Mouse (Mus musculus) stomach, embryonic 16.5 days (tissue): ENCODE data around the gene Lrp6. TPM values are rescaled to one million over a fixed set of nuclear protein-coding genes. Genes with fewer than 3 reads are reported as not detected.

ENCODE experiments used
- ATAC-seq: fragments of 200-750 bp; cut with Nextera tagmentation; 2 replicates; pipeline ENCODE4 v1.8.0; 2017; ENCODE audit warnings: moderate number of reproducible peaks, moderate TSS enrichment; ENCODE audit not compliant: insufficient read depth, low FRiP score
- H3K27ac ChIP-seq: fragments of 300-500 bp; sonication (generic); 2 replicates; pipeline ENCODE4 v1.5.1; 2014; ENCODE audit warnings: low read length
- H3K27me3 ChIP-seq: fragments of 300-500 bp; sonication (generic); 2 replicates; pipeline ENCODE4 v1.6.1; 2014; ENCODE audit warnings: low read length, control low read depth, mixed read lengths; ENCODE audit not compliant: control insufficient read depth, insufficient read depth
- H3K36me3 ChIP-seq: fragments of 300-500 bp; sonication (generic); 2 replicates; pipeline ENCODE4 v1.6.1; 2014; ENCODE audit warnings: low read length; ENCODE audit not compliant: control insufficient read depth, insufficient read depth
- H3K4me1 ChIP-seq: fragments of 300-500 bp; sonication (generic); 2 replicates; pipeline ENCODE4 v1.6.1; 2014; ENCODE audit warnings: low read length, control low read depth, mixed read lengths; ENCODE audit not compliant: control insufficient read depth, insufficient read depth
- H3K4me2 ChIP-seq: fragments of 300-500 bp; sonication (generic); 2 replicates; pipeline ENCODE4 v1.6.1; 2014; ENCODE audit warnings: low read depth, low read length, mixed read lengths
- H3K4me3 ChIP-seq: fragments of 300-500 bp; sonication (generic); replicated peaks from 2 replicates; pipeline ENCODE4 v1.5.1; 2014; ENCODE audit warnings: mild to moderate bottlenecking, low read length
- H3K9ac ChIP-seq: fragments of 300-500 bp; sonication (generic); 2 replicates; pipeline ENCODE4 v1.6.1; 2014; ENCODE audit warnings: low read length
- H3K9me3 ChIP-seq: fragments of 300-500 bp; sonication (generic); replicated peaks from 2 replicates; pipeline ENCODE4 v1.6.1; 2016; ENCODE audit warnings: low read length, control low read depth; ENCODE audit not compliant: control insufficient read depth
- WGBS: fragments of 180-500 bp; shearing (Covaris S2); extraction: QIAGEN DNeasy Blood & Tissue Kit; methylation state at CpG from one replicate; pipeline ENCODE4 v1.1.7; 2014; 5-methylcytosine and 5-hydroxymethylcytosine counted together
- polyA plus RNA-seq: library from polyadenylated mRNA; unstranded; fragments of >200 nt; fragmentation: Nextera tagmentation; extraction: Ambion mirVana; gene quantifications from 2 replicates; pipeline ENCODE4 v1.2.1, GENCODE M21; 2015

The Lrp6 gene
- polyA plus RNA-seq, 1 experiment from 2014 or later = 17.4 TPM

GRCm38 (mm10) chr6:134500381-134501162 lies 66.2 kb downstream of the Lrp6 start:
- Histone ChIP-seq H3K4me3 (no peak overlapping the region), H3K4me1 (peaks cover 28% of the 10 kb centered on the region), H3K4me2 (no peak overlapping the region), H3K36me3 (no peaks in the 10 kb centered on the region), H3K27ac (no peak overlapping the region), H3K27me3 (no peaks in the 10 kb centered on the region), H3K9me3 (no peaks in the 10 kb centered on the region), H3K9ac (no peak overlapping the region)
- ATAC-seq = no peak
- 43% methylated on average over 10 of the region's 10 CpGs for WGBS

- Histone ChIP-seq H3K27me3 (no peaks in the 10 kb centered on the region), H3K4me1 (peaks cover 32% of the 10 kb centered on the region), H3K36me3 (no peaks in the 10 kb centered on the region), H3K4me2 (no peak overlapping the region), H3K27ac (no peak overlapping the region), H3K9me3 (no peaks in the 10 kb centered on the region), H3K4me3 (no peak overlapping the region), H3K9ac (no peak overlapping the region)
- no peak for ATAC-seq
- 52% methylated on average over 2 of the region's 2 CpGs for WGBS
Measured at GRCm38 (mm10) chr6:134499089-134499488, 67.7 kb downstream of the Lrp6 start.

DNA sequence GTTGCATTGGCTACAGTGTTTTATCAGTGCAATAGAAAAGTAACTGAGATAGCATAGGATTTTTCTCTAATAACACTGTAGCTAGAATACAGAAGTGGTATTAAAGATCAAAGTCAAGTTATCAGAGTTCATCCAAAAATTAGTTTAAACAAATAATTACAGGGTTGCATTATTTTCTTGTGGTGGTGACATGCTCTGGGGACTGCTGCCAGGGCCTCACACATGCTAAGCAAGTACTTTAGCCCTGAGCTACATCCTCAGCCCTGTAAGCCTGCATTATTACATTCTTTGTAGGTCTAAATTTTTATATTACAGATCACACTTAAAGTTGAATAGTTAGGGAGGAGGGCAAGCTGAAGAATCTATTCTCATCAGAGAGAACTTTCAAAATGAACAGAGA lies 68.2 kb downstream of the Lrp6 start:
- Histone ChIP-seq H3K9me3 (no peaks in the 10 kb centered on the region), H3K27me3 (no peaks in the 10 kb centered on the region), H3K9ac (no peak overlapping the region), H3K27ac (no peak overlapping the region), H3K4me1 (peaks cover 30% of the 10 kb centered on the region), H3K4me2 (no peak overlapping the region), H3K4me3 (no peak overlapping the region), H3K36me3 (no peaks in the 10 kb centered on the region)
- no peak for ATAC-seq

DNA sequence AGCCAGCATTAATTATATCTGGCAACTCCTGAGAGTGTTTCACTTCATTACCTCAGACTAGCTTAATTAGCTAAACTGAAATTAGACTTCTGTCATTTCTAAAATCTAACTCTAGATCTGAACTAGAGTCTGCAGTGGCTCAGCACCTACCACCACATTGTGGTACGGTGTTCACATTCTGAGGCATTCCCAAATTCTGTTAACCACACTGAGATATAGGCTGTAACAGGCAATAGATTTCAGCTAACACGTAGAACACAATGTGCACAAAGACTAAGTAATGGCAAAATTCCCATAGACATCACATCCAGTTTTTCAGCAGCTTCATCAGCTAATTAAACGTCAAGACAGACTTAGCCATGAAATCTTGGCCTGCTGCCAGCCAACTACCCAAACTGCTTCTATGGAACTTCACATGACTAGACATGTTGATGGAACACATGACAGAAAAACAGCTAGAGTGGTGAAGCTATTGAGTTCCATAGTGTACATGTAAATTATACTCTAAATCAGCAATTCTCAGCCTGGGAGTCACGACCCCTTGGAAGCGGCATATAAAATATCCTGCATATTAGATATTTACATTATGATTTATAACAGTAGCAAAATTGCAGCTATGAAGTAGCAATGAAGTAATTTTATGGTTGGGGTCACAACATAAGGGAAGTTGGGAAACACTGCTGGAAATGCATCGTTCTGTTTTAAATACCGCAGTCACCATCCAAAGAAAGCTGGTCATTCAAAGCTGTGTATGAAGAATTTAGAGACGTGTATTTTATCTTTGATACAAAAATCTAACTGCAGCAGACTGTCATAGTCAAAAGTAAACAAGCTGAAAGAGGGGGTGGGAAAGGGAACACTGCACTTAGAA lies 71.7 kb downstream of the Lrp6 start:
- no peaks in the 10 kb centered on the region for H3K9me3 ChIP-seq
- H3K27ac ChIP-seq = no peak overlapping the region
- no peak overlapping the region for H3K4me3 ChIP-seq
- no peaks in the 10 kb centered on the region for H3K27me3 ChIP-seq
- WGBS = 56% methylated on average over 8 of the region's 8 CpGs
- peaks cover 13% of the 10 kb centered on the region; the same call in 1 of the 2 replicates for H3K4me1 ChIP-seq
- H3K4me2 ChIP-seq = no peak overlapping the region
- ATAC-seq = no peak
- no peak overlapping the region for H3K9ac ChIP-seq
- H3K36me3 ChIP-seq = no peaks in the 10 kb centered on the region

DNA sequence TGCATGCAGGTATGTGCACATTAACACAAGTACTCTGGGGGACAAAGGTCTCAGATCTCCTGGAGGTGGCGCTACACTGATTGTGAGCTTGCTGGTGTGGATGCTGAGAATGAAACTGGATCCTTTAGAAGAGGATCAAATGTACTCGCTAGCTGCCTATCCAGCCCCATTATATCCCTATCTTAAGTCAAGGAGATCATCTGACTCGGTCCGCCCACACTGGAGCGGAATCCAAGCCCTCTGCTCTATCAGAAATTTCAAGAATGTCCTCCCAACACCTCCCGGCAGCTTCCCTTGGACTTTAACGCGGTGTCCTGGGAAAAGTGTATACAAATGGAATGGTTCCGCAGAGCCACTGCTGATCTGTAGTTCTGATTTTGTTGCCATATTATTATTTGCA lies 77.1 kb downstream of the Lrp6 start:
- no peak for ATAC-seq
- Histone ChIP-seq H3K27ac (no peak overlapping the region), H3K27me3 (no peaks in the 10 kb centered on the region), H3K4me1 (peaks cover 2% of the 10 kb centered on the region; the same call in 1 of the 2 replicates), H3K4me2 (no peak overlapping the region), H3K9me3 (no peaks in the 10 kb centered on the region), H3K4me3 (no peak overlapping the region), H3K36me3 (no peaks in the 10 kb centered on the region), H3K9ac (no peak overlapping the region)
- 67% methylated on average over 9 of the region's 9 CpGs for WGBS

GRCm38 (mm10) chr6:134489130-134489529 lies 77.6 kb downstream of the Lrp6 start:
- Histone ChIP-seq H3K27me3 (no peaks in the 10 kb centered on the region), H3K4me2 (no peak overlapping the region), H3K27ac (no peak overlapping the region), H3K36me3 (no peaks in the 10 kb centered on the region), H3K4me1 (no peaks in the 10 kb centered on the region; the same call in 1 of the 2 replicates), H3K4me3 (no peak overlapping the region), H3K9ac (no peak overlapping the region), H3K9me3 (no peaks in the 10 kb centered on the region)
- ATAC-seq = no peak
- WGBS = 94% methylated on average over 4 of the region's 4 CpGs

GRCm38 (mm10) chr6:134486318-134486717 lies 80.4 kb downstream of the Lrp6 start:
- H3K4me1 ChIP-seq = no peaks in the 10 kb centered on the region
- H3K4me2 ChIP-seq = no peak overlapping the region
- H3K9ac ChIP-seq = no peak overlapping the region
- 81% methylated on average over 9 of the region's 9 CpGs for WGBS
- H3K27ac ChIP-seq = no peak overlapping the region
- H3K9me3 ChIP-seq = no peaks in the 10 kb centered on the region
- no peaks in the 10 kb centered on the region for H3K36me3 ChIP-seq
- ATAC-seq = no peak
- H3K27me3 ChIP-seq = no peaks in the 10 kb centered on the region
- H3K4me3 ChIP-seq = no peak overlapping the region

- no peaks in the 10 kb centered on the region for H3K9me3 ChIP-seq
- H3K27me3 ChIP-seq = no peaks in the 10 kb centered on the region
- peaks cover 3% of the 10 kb centered on the region; the same call in 1 of the 2 replicates for H3K36me3 ChIP-seq
- H3K9ac ChIP-seq = no peak overlapping the region
- no peaks in the 10 kb centered on the region for H3K4me1 ChIP-seq
- H3K4me3 ChIP-seq = no peak overlapping the region
- ATAC-seq = no peak
- 93% methylated on average over 10 of the region's 10 CpGs for WGBS
- H3K4me2 ChIP-seq = no peak overlapping the region
- no peak overlapping the region for H3K27ac ChIP-seq
Measured at GRCm38 (mm10) chr6:134479481-134479880, 87.3 kb downstream of the Lrp6 start.

GRCm38 (mm10) chr6:134473143-134473561 lies 93.6 kb downstream of the Lrp6 start:
- H3K4me3 ChIP-seq = no peak overlapping the region
- H3K27ac ChIP-seq = no peak overlapping the region
- ATAC-seq = no peak
- H3K9me3 ChIP-seq = no peaks in the 10 kb centered on the region
- no peaks in the 10 kb centered on the region for H3K4me1 ChIP-seq
- no peaks in the 10 kb centered on the region for H3K27me3 ChIP-seq
- H3K4me2 ChIP-seq = no peak overlapping the region
- WGBS = 74% methylated on average over 7 of the region's 7 CpGs
- H3K9ac ChIP-seq = no peak overlapping the region
- 0 out of 2 replicates have a peak, but pooled peaks cover 8% of the 10 kb centered on the region for H3K36me3 ChIP-seq
